Mouse (Mus musculus) cortical plate, adult 2 months (tissue): ENCODE results near the gene Gipr.

Source experiments
- CTCF ChIP-seq: fragments of 200-500 bp; IDR thresholded peaks from 2 replicates; pipeline ENCODE4 v1.5.1; 2011; ENCODE audit warnings: mild to moderate bottlenecking, control low read depth, low read length; ENCODE audit not compliant: insufficient read depth; ENCODE audit errors: extremely low read depth
- POLR2A ChIP-seq: fragments of 200-500 bp; IDR thresholded peaks from 2 replicates; pipeline ENCODE4 v1.6.1; 2011; ENCODE audit warnings: mild to moderate bottlenecking, low read length, control low read depth; ENCODE audit not compliant: insufficient read depth; ENCODE audit errors: extremely low read depth

- no peak for TF ChIP-seq POLR2A
- no peak for TF ChIP-seq CTCF
These were observed 5.8 kb downstream of the Gipr start for GRCm38 (mm10) chr7:19160115-19160514.
